Mouse (Mus musculus) embryo, embryonic 9.5 days (tissue): Measurements from ENCODE around the gene Gm5286.
"Not testable (repeated sequence)": the region's sequence is repeated elsewhere in the genome, so short reads cannot be mapped to it uniquely, and the experiment has no call there.

Source experiments
- DNase-seq: peaks from one replicate; pipeline ENCODE4 v3.0.0-alpha.2; 2017; ENCODE audit errors: extremely low spot score

Gm5286 gene

DNA sequence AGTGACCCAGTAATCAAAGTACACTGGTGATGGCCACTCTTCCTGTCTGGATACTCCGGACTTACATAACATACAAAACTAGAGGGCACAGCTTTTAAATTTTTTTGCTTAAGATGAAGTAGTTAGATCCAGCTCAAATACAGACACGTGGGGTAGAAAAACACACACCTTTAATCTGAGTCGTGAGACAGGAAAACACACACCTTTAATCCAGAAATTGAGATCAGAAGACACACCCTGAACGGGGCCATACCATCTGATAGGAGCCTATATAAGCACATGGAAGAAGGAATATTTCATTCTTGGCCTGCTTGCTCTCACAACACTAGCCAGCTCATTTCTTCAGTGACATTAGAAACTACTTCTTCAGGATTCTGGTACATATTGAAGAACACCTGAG lies at the start of gene Gm5286:
Gm5286 (plus strand) TSS at position 301 of the 400 bp plus-strand sequence.
- not testable (repeated sequence) for DNase-seq

DNA sequence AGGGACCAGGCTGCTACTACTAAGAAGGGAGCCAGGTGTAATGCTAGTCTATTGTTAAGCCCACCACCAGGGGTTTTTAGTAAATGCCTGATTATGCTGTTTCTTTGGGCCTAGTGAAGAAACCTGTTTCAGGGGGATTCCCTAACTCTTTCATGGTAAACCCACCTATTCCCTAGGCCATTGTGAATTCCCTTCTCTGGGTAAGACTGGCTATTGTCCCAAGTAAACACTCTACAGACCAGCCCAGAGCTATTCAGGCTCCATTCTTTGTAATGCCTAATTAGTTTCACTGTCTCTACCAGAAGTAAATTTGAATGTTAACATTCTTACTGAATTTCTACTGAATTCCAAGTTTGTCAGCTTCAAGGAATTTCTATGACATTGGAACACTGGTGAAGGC lies 29.2 kb upstream of the Gm5286 start:
- DNase-seq, result not testable (repeated sequence)

DNA sequence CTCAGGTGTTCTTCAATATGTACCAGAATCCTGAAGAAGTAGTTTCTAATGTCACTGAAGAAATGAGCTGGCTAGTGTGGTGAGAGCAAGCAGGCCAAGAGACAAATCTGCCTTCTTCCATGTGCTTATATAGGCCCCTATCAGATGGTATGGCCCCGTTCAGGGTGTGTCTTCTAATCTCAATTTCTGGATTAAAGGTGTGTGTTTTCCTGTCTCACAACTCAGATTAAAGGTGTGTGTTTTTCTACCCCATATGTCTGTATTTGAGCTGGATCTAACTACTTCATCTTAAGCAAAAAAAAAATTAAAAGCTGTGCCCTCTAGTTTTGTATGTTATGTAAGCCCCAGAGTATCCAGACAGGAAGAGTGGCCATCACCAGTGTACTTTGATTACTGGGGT lies 18.4 kb upstream of the Gm5286 start, which contains the start of gene Gm10696:
Gm10696 (minus strand) TSS at position 101 of the 400 bp plus-strand sequence.
- DNase-seq, result not testable (repeated sequence)
